Mouse (Mus musculus) adrenal gland, adult 8-10 months (tissue): ENCODE results near the gene Tceal5. TPM values are rescaled to one million over a fixed set of nuclear protein-coding genes. Genes with fewer than 3 reads are reported as not detected.
"Not testable (repeated sequence)": the region's sequence is repeated elsewhere in the genome, so short reads cannot be mapped to it uniquely, and the experiment has no call there.

Source experiments
- DNase-seq: peaks from one replicate; pipeline ENCODE4 v3.0.0; 2022
- total RNA-seq, 4 experiments: library from RNA; stranded (reverse); gene quantifications; 2 replicates each; pipeline ENCODE4 v1.2.4; 2022

The Tceal5 gene
- 1 to 10 TPM in 2 of 4 experiments, under 1 TPM in 2; 0.51 to 3.5 (median 1.2) TPM for total RNA-seq

DNA sequence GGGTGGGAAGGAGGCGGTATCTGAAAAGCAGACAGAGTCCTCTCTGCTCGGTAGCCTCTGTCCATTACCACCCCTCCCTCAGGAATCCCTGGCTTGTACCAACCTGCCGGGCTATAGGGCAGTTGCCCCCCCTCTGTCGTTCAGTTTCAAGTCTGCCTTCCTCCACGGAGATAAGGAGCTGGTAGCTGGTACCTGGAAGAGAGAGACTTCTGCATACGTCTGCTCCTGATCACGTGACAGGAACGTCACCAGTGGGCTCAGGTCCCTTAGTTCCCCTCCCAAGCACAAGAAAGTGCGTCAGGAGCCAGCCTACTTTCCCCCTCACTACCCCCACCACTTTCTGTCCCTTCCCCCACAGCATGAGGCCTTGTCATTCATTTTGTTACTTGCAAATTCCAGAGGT, at the start of gene Tceal5:
Gene Tceal5 (minus strand): TSS at position 213 of the 403 bp plus-strand sequence.
- DNase-seq, result no peak

DNA sequence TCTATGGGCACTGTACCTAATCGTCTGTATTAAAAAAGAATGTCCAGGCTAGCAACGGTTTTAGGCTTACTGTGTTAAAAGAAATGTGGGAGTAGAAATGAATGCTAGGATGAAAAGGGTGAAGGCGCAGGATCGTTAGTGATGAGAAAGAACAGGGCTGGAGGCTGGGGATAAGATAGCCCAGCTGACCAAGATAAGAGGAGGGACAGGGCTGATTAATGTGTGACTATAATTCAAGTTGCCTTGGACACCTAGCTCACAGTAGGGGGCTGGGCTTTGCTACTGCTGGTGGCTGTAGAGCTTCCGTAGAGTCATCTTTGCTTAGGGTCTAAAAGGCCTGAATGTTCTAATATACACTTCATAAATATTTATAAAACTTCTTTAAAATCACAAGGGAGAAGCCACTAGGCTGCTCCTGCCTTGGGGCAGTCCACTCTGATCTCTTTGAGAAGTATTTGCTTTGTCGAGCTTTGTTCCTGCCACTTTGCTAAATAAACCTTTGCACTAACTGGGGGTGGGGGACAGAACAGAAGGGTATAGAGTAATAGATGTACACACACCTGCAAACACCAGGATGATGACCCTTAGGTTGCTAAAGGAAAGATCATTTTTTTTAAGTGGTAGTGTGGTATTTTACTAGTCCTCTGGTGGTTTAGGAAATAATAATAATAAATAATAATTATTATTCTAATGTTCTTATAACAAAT, 48.5 kb upstream of the Tceal5 start:
- DNase-seq, result no peak

GRCm38 (mm10) chrX:136249671-136250070, 46.0 kb upstream of the Tceal5 start:
- no peak for DNase-seq

- peak; percentile 70 for DNase-seq
Observed at GRCm38 (mm10) chrX:136248811-136249210, 45.1 kb upstream of the Tceal5 start.

- DNase-seq, result no peak
Observed at GRCm38 (mm10) chrX:136245521-136246071, 41.9 kb upstream of the Tceal5 start.

GRCm38 (mm10) chrX:136244574-136245229, 41.0 kb upstream of the Tceal5 start, which contains the start of gene Tceal9:
Gene Tceal9, plus strand, starts transcription at chrX:136245079.
- DNase-seq, result peak; percentile 67

- DNase-seq, result no peak
Observed at GRCm38 (mm10) chrX:136243181-136243580, 39.5 kb upstream of the Tceal5 start.

- DNase-seq, result no peak
Observed at GRCm38 (mm10) chrX:136238118-136238517, 34.4 kb upstream of the Tceal5 start.

DNA sequence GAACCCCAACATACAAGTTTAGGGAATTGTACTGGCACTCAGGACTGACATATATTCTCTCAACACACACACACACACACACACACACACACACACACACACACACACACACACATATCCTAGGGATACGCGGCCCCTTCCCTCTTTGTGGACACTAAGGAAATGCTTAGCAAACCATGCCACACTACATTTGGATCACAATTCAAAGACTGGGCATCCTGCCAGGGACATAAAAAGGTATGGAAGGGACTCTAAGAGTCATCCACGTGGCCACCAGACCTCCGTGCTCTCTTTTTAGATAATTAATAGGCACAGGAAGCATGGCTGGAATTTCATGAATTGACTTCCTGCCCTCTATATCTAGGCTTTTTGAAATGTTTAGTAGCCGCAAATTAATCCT, 24.1 kb upstream of the Tceal5 start:
- no peak for DNase-seq

GRCm38 (mm10) chrX:136223714-136224113, 20.0 kb upstream of the Tceal5 start:
- no peak for DNase-seq

GRCm38 (mm10) chrX:136216303-136216702, 12.6 kb upstream of the Tceal5 start:
- no peak for DNase-seq

- DNase-seq, result not testable (repeated sequence)
Observed at GRCm38 (mm10) chrX:136214729-136215677, 11.3 kb upstream of the Tceal5 start, which contains the start of the genes Tceal7 and Bex1. Gene Tceal7, plus strand, starts transcription at chrX:136214779. Gene Bex1, minus strand, starts transcription at chrX:136215513.

DNA sequence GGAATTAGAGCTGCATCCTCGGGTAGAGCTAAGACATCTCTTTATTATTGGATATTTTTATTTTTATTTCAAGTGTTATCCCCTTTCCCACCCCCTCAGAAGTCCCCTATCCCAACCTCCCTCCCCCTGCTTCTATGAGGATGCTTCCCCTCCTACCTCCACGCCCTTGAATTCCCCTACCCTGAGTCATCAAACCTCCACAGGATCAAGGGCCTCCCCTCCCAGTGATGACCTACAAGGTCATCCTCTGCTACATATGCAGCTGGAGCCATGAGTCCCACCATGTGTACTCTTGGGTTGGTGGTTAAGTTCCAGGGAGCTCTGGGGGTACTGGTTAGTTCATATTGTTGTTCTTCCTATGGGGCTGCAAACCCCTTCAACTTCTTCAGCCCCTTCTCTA, 9.7 kb upstream of the Tceal5 start:
- DNase-seq, result no peak

- no peak for DNase-seq
Observed at GRCm38 (mm10) chrX:136204406-136204805, 730 bp upstream of the Tceal5 start.

- no peak for DNase-seq
Observed at GRCm38 (mm10) chrX:136203257-136203656, 419 bp downstream of the Tceal5 start.

GRCm38 (mm10) chrX:136196873-136197272, 6.8 kb downstream of the Tceal5 start:
- no peak for DNase-seq

- no peak for DNase-seq
Observed at GRCm38 (mm10) chrX:136195193-136195944, 8.3 kb downstream of the Tceal5 start.

DNA sequence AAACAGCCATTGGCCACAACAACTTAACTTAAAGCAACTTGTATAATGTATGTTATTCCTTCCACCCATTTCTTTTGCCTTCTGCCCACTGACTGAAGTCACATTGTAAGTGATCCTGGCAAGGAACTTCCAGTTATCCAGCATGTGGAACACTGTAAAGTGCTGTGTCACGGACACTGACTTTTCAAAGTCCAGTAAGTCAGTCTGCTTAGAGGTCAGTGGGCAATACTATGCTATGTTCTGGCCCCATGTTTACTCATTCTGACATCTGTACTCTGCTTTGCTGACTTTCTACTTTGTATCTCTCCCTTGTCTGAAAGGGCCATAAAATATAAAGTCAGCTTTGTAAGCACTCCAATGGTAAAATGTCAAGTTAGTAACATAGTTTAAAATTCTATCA, 20.6 kb downstream of the Tceal5 start:
- no peak for DNase-seq

DNA sequence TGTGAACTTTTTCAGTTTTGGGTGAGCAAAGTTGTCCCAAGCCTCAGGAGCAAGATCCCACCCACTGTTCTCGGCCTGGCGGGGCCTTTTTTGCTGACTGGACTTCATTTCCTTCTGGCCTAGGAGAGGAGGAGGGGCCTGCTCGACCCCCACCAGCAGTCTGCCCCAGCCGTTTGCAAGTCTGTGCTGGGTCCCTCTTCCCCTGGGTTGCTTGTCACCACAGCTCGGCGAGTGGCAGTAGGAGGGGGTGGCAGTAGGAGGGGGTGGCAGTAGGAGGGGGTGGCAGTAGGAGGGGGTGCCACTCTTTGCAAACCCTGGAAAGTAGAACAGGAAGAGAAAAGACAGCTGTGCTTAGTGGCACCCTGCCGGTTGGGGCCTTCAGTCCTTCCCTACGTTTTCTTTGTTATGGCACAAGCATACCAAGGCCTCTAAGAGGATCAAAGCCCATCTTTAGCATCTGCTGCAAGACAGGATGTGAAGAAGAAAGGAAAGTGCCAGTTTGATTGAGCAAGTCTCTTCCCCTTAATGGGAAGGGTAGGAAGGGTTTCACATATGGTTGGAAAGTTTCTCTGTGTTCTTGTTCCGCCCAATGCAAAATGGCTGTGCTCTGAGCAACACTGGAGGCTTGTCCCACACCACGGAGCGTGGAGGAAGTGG, 22.7 kb downstream of the Tceal5 start:
- no peak for DNase-seq

DNA sequence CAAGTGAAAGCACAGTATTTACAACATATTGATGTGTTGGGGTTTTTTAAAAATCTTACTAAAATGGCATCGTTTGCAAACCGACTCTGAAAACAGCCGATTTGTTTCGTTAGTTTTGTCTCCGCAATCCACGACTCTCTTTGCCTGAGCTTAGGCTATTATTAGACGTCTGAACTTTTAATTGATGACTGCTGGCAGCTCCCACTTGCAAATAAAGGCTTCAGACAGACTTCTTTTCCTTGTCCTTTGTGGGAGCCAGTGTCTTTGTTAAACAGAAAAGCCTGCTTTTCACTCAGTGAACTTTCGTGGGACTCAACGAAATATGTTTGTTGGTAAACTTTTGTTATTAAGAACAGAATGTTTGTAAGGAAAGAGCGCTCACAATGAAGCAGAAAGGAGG, 30.9 kb downstream of the Tceal5 start:
- no peak for DNase-seq

- peak; percentile 76 for DNase-seq
Observed at GRCm38 (mm10) chrX:136172118-136172551, 31.5 kb downstream of the Tceal5 start, which contains the start of gene Tceal8. Gene Tceal8, minus strand, starts transcription at chrX:136172342.
